Mouse (Mus musculus) B cell, adult 2 months (primary cell): ENCODE results near the gene Ift81.

Source experiments
- DNase-seq, 2 experiments: peaks; one replicate each; pipeline ENCODE4 v3.0.0; 2022

Ift81 gene

GRCm38 (mm10) chr5:122613908-122614732 is at the start of gene Ift81:
Gene Ift81, minus strand, starts transcription at chr5:122614518.
- peak; percentile 98 for DNase-seq

GRCm38 (mm10) chr5:122662501-122662900 is 48.2 kb upstream of the Ift81 start:
- no peak for DNase-seq

- DNase-seq: no peak
Observed at GRCm38 (mm10) chr5:122656808-122657207, 42.5 kb upstream of the Ift81 start.

- DNase-seq: no peak
Observed at GRCm38 (mm10) chr5:122654268-122654573, 39.9 kb upstream of the Ift81 start.

GRCm38 (mm10) chr5:122653446-122654267 is 39.3 kb upstream of the Ift81 start:
- peak; percentile 43 to 47 for DNase-seq

- no peak for DNase-seq
Observed at GRCm38 (mm10) chr5:122653112-122653445, 38.8 kb upstream of the Ift81 start.

- DNase-seq: no peak
Observed at GRCm38 (mm10) chr5:122652506-122652905, 38.2 kb upstream of the Ift81 start.

- DNase-seq: no peak
Observed at GRCm38 (mm10) chr5:122650100-122650499, 35.8 kb upstream of the Ift81 start.

GRCm38 (mm10) chr5:122649264-122649663 is 34.9 kb upstream of the Ift81 start:
- DNase-seq: no peak

- peak; percentile 30 to 37 for DNase-seq
Observed at GRCm38 (mm10) chr5:122647952-122648374, 33.6 kb upstream of the Ift81 start.

- peak; percentile 22 for DNase-seq
Observed at GRCm38 (mm10) chr5:122647256-122647924, 33.1 kb upstream of the Ift81 start.

- no peak for DNase-seq
Observed at GRCm38 (mm10) chr5:122646050-122646449, 31.7 kb upstream of the Ift81 start.

GRCm38 (mm10) chr5:122645290-122645689 is 31.0 kb upstream of the Ift81 start:
- no peak for DNase-seq

- DNase-seq: peak; percentile 53 to 57
Observed at GRCm38 (mm10) chr5:122644111-122644607, 29.8 kb upstream of the Ift81 start.

- peak; percentile 49 to 59 for DNase-seq
Observed at GRCm38 (mm10) chr5:122643701-122644100, 29.4 kb upstream of the Ift81 start, which contains the start of gene P2rx7. Gene P2rx7, plus strand, starts transcription at chr5:122643911.

GRCm38 (mm10) chr5:122639986-122640385 is 25.7 kb upstream of the Ift81 start:
- DNase-seq: no peak

GRCm38 (mm10) chr5:122639517-122639916 is 25.2 kb upstream of the Ift81 start:
- DNase-seq: no peak

GRCm38 (mm10) chr5:122638296-122638695 is 24.0 kb upstream of the Ift81 start:
- no peak for DNase-seq

- no peak for DNase-seq
Observed at GRCm38 (mm10) chr5:122636958-122637357, 22.6 kb upstream of the Ift81 start.

GRCm38 (mm10) chr5:122636308-122636707 is 22.0 kb upstream of the Ift81 start:
- DNase-seq: no peak

- DNase-seq: no peak
Observed at GRCm38 (mm10) chr5:122635228-122635627, 20.9 kb upstream of the Ift81 start.

- peak; percentile 87 to 88 for DNase-seq
Observed at GRCm38 (mm10) chr5:122627243-122627642, 12.9 kb upstream of the Ift81 start.

GRCm38 (mm10) chr5:122625565-122626252 is 11.4 kb upstream of the Ift81 start:
- DNase-seq: no peak
